Mouse (Mus musculus) thymus, adult 2 months (tissue): ENCODE measurements at regions not wholly inside any gene's neighbourhood (a gene's known extent, or its start where the extent isn't known, plus 50 kb on each side); places are given as distances from the start of the nearest gene placed in this dataset.

Experiments used
- CTCF ChIP-seq: fragments of 200-500 bp; IDR thresholded peaks from 2 replicates; pipeline ENCODE4 v1.5.1; 2012; ENCODE audit warnings: mild to moderate bottlenecking, control low read depth, low read length, moderate library complexity, borderline replicate concordance; ENCODE audit not compliant: control insufficient read depth, poor library complexity, insufficient read depth; ENCODE audit errors: extremely low read depth
- POLR2A ChIP-seq: fragments of 200-500 bp; IDR thresholded peaks from 2 replicates; pipeline ENCODE4 v1.6.1; 2012; ENCODE audit warnings: mild to moderate bottlenecking, low read length, control low read depth, moderate library complexity; ENCODE audit not compliant: control insufficient read depth, poor library complexity, insufficient read depth; ENCODE audit errors: extremely low read depth

DNA sequence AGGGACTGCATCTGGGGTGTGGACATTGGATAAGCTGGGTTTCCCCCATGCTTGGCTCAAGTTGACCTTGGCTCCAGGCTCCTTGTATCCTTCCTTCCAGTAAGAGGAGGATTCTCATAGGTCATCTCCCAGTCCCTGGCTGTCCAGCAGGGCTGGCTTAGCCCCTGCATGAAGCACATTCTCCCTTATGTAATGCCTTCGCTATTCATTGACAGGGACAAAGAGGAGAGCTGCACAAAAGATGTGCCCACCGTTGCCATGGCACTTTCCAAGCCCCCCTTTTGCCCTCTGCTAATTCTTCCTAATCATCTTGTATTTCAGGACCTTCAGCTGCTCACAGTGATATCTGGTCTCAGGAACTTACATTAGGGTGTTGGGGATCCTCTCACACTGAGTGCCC lies 79.0 kb upstream of the Fstl4 start:
- no peak for TF ChIP-seq CTCF
- no peak for TF ChIP-seq POLR2A
